Mouse (Mus musculus): ENCODE results near the gene Samd9l. TPM values are rescaled to one million over a fixed set of nuclear protein-coding genes. Genes with fewer than 3 reads are reported as not detected.
"Not testable (repeated sequence)": the region's sequence is repeated elsewhere in the genome, so short reads cannot be mapped to it uniquely, and the experiment has no call there.

The Samd9l gene
- 1 to 10 TPM; 1.8 to 3.0 TPM for total RNA-seq (2021)
- long read RNA-seq, experiment 1, full-length matches to known transcripts, result 1 of 1 reads
- long read RNA-seq, experiment 1, partial matches to known transcripts, result 0 of 1 reads
- long read RNA-seq, experiment 1, other reads (novel, unspliced or antisense), result 0 of 1 reads
- long read RNA-seq, experiment 2, partial matches to known transcripts, result 0 of 1 reads
- long read RNA-seq, experiment 2, other reads (novel, unspliced or antisense), result 1 of 1 reads

GRCm38 (mm10) chr6:3399340-3400068 lies at the start of gene Samd9l:
Gene Samd9l (minus strand): TSS chr6:3399572.
- peak; percentile 78 for TF ChIP-seq CTCF (conservative IDR thresholded peaks at IDR 0.05)
- H3K27ac ChIP-seq, result not testable (repeated sequence)
- DNase-seq (ENCODE audit: low spot score in 2 of 2), result peak; percentile 26 to 67
- peak within 1 kb of the TSS; percentile 44 for H3K4me3 ChIP-seq

GRCm38 (mm10) chr6:3447404-3447803 lies 48.0 kb upstream of the Samd9l start:
- peak; percentile 100 for TF ChIP-seq CTCF (conservative IDR thresholded peaks at IDR 0.05)
- Histone ChIP-seq H3K4me3 (no peak overlapping the region), H3K27ac (no peak overlapping the region)
- DNase-seq (ENCODE audit: low spot score in 2 of 2), result peak; percentile 41 to 73

GRCm38 (mm10) chr6:3443905-3444304 lies 44.5 kb upstream of the Samd9l start:
- H3K4me3 ChIP-seq, result no peak overlapping the region
- H3K27ac ChIP-seq, result no peak overlapping the region
- no peak for DNase-seq (ENCODE audit: low spot score in 2 of 2)
- peak; percentile 73 for TF ChIP-seq CTCF (conservative IDR thresholded peaks at IDR 0.05)

- no peak for TF ChIP-seq CTCF (conservative IDR thresholded peaks at IDR 0.05)
- no peak for DNase-seq (ENCODE audit: low spot score in 2 of 2)
- Histone ChIP-seq H3K27ac (no peak overlapping the region), H3K4me3 (no peak overlapping the region)
Observed at GRCm38 (mm10) chr6:3436087-3436486, 36.7 kb upstream of the Samd9l start.

- not testable (repeated sequence) for H3K27ac ChIP-seq; H3K4me3 ChIP-seq; DNase-seq (ENCODE audit: low spot score in 2 of 2)
Observed at GRCm38 (mm10) chr6:3430976-3431375, 31.6 kb upstream of the Samd9l start.

- no peak for DNase-seq (ENCODE audit: low spot score in 2 of 2)
- no peak for TF ChIP-seq CTCF (conservative IDR thresholded peaks at IDR 0.05)
Observed at GRCm38 (mm10) chr6:3427047-3427446, 27.7 kb upstream of the Samd9l start.

GRCm38 (mm10) chr6:3425333-3425732 lies 26.0 kb upstream of the Samd9l start:
- not testable (repeated sequence) for DNase-seq (ENCODE audit: low spot score in 2 of 2); H3K4me3 ChIP-seq; H3K27ac ChIP-seq

More at GRCm38 (mm10) chr6:3427047-3427446, 27.7 kb upstream of the Samd9l start:
- Histone ChIP-seq H3K4me3 (no peak overlapping the region), H3K27ac (no peak overlapping the region)

GRCm38 (mm10) chr6:3424613-3425277 lies 25.4 kb upstream of the Samd9l start:
- not testable (repeated sequence) for DNase-seq (ENCODE audit: low spot score in 2 of 2); H3K4me3 ChIP-seq; H3K27ac ChIP-seq

- H3K4me3 ChIP-seq; DNase-seq (ENCODE audit: low spot score in 2 of 2); H3K27ac ChIP-seq: not testable (repeated sequence)
Observed at GRCm38 (mm10) chr6:3397182-3397906, 2.0 kb downstream of the Samd9l start.

- not testable (repeated sequence) for DNase-seq (ENCODE audit: low spot score in 2 of 2); H3K27ac ChIP-seq; H3K4me3 ChIP-seq
Observed at GRCm38 (mm10) chr6:3395921-3396611, 3.3 kb downstream of the Samd9l start.

- no peak for DNase-seq (ENCODE audit: low spot score in 2 of 2)
- no peak for TF ChIP-seq CTCF (conservative IDR thresholded peaks at IDR 0.05)
- no peak overlapping the region for H3K4me3 ChIP-seq
- no peak overlapping the region for H3K27ac ChIP-seq
Observed at GRCm38 (mm10) chr6:3389995-3390394, 9.4 kb downstream of the Samd9l start.

- no peak for TF ChIP-seq CTCF (conservative IDR thresholded peaks at IDR 0.05)
- H3K4me3 ChIP-seq, result no peak overlapping the region
- DNase-seq (ENCODE audit: low spot score in 2 of 2), result no peak
- no peak overlapping the region for H3K27ac ChIP-seq
Observed at GRCm38 (mm10) chr6:3386565-3386964, 12.8 kb downstream of the Samd9l start.

- H3K4me3 ChIP-seq; H3K27ac ChIP-seq; DNase-seq (ENCODE audit: low spot score in 2 of 2): not testable (repeated sequence)
Observed at GRCm38 (mm10) chr6:3384816-3385215, 14.6 kb downstream of the Samd9l start.

- DNase-seq (ENCODE audit: low spot score in 2 of 2); H3K27ac ChIP-seq; H3K4me3 ChIP-seq: not testable (repeated sequence)
Observed at GRCm38 (mm10) chr6:3384115-3384791, 15.1 kb downstream of the Samd9l start.
